Mouse (Mus musculus): ENCODE results near the gene Gramd4.

Gramd4 gene

GRCm38 (mm10) chr15:86057413-86057812 is at the start of gene Gramd4:
Gramd4 (plus strand) TSS chr15:86057695.
- DNase-seq (ENCODE audit: low spot score): no peak

GRCm38 (mm10) chr15:86013130-86013529 is 44.4 kb upstream of the Gramd4 start:
- no peak for DNase-seq (ENCODE audit: low spot score)

- no peak for DNase-seq (ENCODE audit: low spot score)
Measured at GRCm38 (mm10) chr15:86013656-86014055, 43.8 kb upstream of the Gramd4 start.

GRCm38 (mm10) chr15:86015026-86015425 is 42.5 kb upstream of the Gramd4 start:
- no peak for DNase-seq (ENCODE audit: low spot score)

GRCm38 (mm10) chr15:86015860-86016541 is 41.5 kb upstream of the Gramd4 start:
- DNase-seq (ENCODE audit: low spot score): no peak

GRCm38 (mm10) chr15:86017336-86017735 is 40.2 kb upstream of the Gramd4 start:
- no peak for DNase-seq (ENCODE audit: low spot score)

- DNase-seq (ENCODE audit: low spot score): no peak
Measured at GRCm38 (mm10) chr15:86018753-86019512, 38.6 kb upstream of the Gramd4 start.

- DNase-seq (ENCODE audit: low spot score): no peak
Measured at GRCm38 (mm10) chr15:86020008-86020407, 37.5 kb upstream of the Gramd4 start.

GRCm38 (mm10) chr15:86021301-86021700 is 36.2 kb upstream of the Gramd4 start:
- no peak for DNase-seq (ENCODE audit: low spot score)

- no peak for DNase-seq (ENCODE audit: low spot score)
Measured at GRCm38 (mm10) chr15:86021971-86022370, 35.5 kb upstream of the Gramd4 start.

- no peak for DNase-seq (ENCODE audit: low spot score)
Measured at GRCm38 (mm10) chr15:86027871-86028270, 29.6 kb upstream of the Gramd4 start.

- no peak for DNase-seq (ENCODE audit: low spot score)
Measured at GRCm38 (mm10) chr15:86029981-86030380, 27.5 kb upstream of the Gramd4 start.

- DNase-seq (ENCODE audit: low spot score): no peak
Measured at GRCm38 (mm10) chr15:86032811-86033190, 24.7 kb upstream of the Gramd4 start.

- no peak for DNase-seq (ENCODE audit: low spot score)
Measured at GRCm38 (mm10) chr15:86033191-86033841, 24.2 kb upstream of the Gramd4 start, which contains the start of gene Celsr1. Celsr1 (minus strand) TSS chr15:86033777.

GRCm38 (mm10) chr15:86034021-86034523 is 23.4 kb upstream of the Gramd4 start:
- DNase-seq (ENCODE audit: low spot score): peak; percentile 50

- no peak for DNase-seq (ENCODE audit: low spot score)
Measured at GRCm38 (mm10) chr15:86034781-86035360, 22.6 kb upstream of the Gramd4 start.

GRCm38 (mm10) chr15:86035913-86036312 is 21.6 kb upstream of the Gramd4 start:
- DNase-seq (ENCODE audit: low spot score): no peak

- DNase-seq (ENCODE audit: low spot score): peak; percentile 57
Measured at GRCm38 (mm10) chr15:86038802-86039201, 18.7 kb upstream of the Gramd4 start.

GRCm38 (mm10) chr15:86041421-86041820 is 16.1 kb upstream of the Gramd4 start:
- no peak for DNase-seq (ENCODE audit: low spot score)

GRCm38 (mm10) chr15:86042364-86042763 is 15.1 kb upstream of the Gramd4 start:
- DNase-seq (ENCODE audit: low spot score): no peak

GRCm38 (mm10) chr15:86049510-86049909 is 8.0 kb upstream of the Gramd4 start:
- DNase-seq (ENCODE audit: low spot score): no peak

- DNase-seq (ENCODE audit: low spot score): no peak
Measured at GRCm38 (mm10) chr15:86050170-86050743, 7.2 kb upstream of the Gramd4 start.

All from ovary, postnatal 14 days (tissue).